Mouse (Mus musculus) midbrain, embryonic 15.5 days (tissue): Measurements from ENCODE around the gene Armh3. TPM values are rescaled to one million over a fixed set of nuclear protein-coding genes. Genes with fewer than 3 reads are reported as not detected.
"Not testable (repeated sequence)": the region's sequence is repeated elsewhere in the genome, so short reads cannot be mapped to it uniquely, and the experiment has no call there.

Experiments used
- ATAC-seq: fragments of 200-750 bp; cut with Nextera tagmentation; replicated peaks from 2 replicates; pipeline ENCODE4 v1.8.0; 2017; ENCODE audit warnings: moderate TSS enrichment
- H3K27ac ChIP-seq: fragments of 300-500 bp; sonication (generic); 2 replicates; pipeline ENCODE4 v1.5.1; 2015; ENCODE audit warnings: mild to moderate bottlenecking, inconsistent platforms
- H3K27me3 ChIP-seq: fragments of 300-500 bp; sonication (generic); replicated peaks from 2 replicates; pipeline ENCODE4 v1.6.1; 2015; ENCODE audit warnings: inconsistent platforms
- H3K36me3 ChIP-seq: fragments of 300-500 bp; sonication (generic); replicated peaks from 2 replicates; pipeline ENCODE4 v1.6.1; 2015; ENCODE audit warnings: inconsistent platforms
- H3K4me1 ChIP-seq: fragments of 300-500 bp; sonication (generic); 2 replicates; pipeline ENCODE4 v1.6.1; 2015; ENCODE audit warnings: inconsistent platforms
- H3K4me2 ChIP-seq: fragments of 300-500 bp; sonication (generic); 2 replicates; pipeline ENCODE4 v1.6.1; 2015; ENCODE audit warnings: inconsistent platforms, mild to moderate bottlenecking, moderate library complexity
- H3K4me3 ChIP-seq: fragments of 300-500 bp; sonication (generic); 2 replicates; pipeline ENCODE4 v1.5.1; 2015; ENCODE audit warnings: mild to moderate bottlenecking, inconsistent platforms
- H3K9ac ChIP-seq: fragments of 300-500 bp; sonication (generic); 2 replicates; pipeline ENCODE4 v1.6.1; 2015; ENCODE audit warnings: mild to moderate bottlenecking, inconsistent platforms
- H3K9me3 ChIP-seq: fragments of 300-500 bp; sonication (generic); 2 replicates; pipeline ENCODE4 v1.6.1; 2016; ENCODE audit warnings: inconsistent platforms
- WGBS: fragments of 180-500 bp; shearing (Covaris S2); methylation state at CpG from one replicate; pipeline ENCODE4 v1.1.7; 2015; ENCODE audit warnings: mixed read lengths; 5-methylcytosine and 5-hydroxymethylcytosine counted together
- polyA plus RNA-seq: library from polyadenylated mRNA; unstranded; fragments of >200 nt; fragmentation: Nextera tagmentation; extraction: Ambion mirVana; gene quantifications from 2 replicates; pipeline ENCODE4 v1.2.1, GENCODE M21; 2015

Armh3 gene
- polyA plus RNA-seq, 1 experiment from 2014 or later = 25.4 TPM

DNA sequence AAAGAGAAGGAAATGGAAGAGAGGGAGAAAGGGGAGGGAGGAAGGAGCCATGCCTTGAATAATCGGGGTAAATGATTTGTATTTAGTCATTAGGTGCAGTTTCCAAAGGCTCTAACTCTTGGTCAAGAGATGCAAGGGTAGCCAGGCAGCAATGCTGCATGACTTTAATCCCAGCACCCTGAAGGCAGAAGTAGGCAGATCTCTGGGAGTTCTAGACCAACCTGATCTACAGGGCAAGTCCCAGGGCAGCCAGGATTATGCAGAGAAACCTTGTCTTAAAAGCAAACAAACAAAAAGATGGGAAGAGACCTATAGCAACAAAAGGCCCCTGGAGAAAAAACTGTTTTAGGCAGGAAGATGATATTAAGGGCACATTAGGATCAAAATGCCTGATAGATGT, 1.1 kb upstream of the Armh3 start:
- Histone ChIP-seq H3K9me3 (no peaks in the 10 kb centered on the region), H3K27ac (no peak overlapping the region), H3K4me1 (peaks cover 26% of the 10 kb centered on the region), H3K4me3 (no peak overlapping the region), H3K27me3 (peaks cover 11% of the 10 kb centered on the region), H3K4me2 (peak overlapping the region; percentile 74; the same call in 1 of the 2 replicates), H3K9ac (0 out of 2 replicates have a peak overlapping the region, but pooled peaks have one; percentile 53), H3K36me3 (peaks cover 5% of the 10 kb centered on the region; the same call in 1 of the 2 replicates)
- 76% methylated on average over 1 of the region's 1 CpGs for WGBS
- ATAC-seq = no peak

DNA sequence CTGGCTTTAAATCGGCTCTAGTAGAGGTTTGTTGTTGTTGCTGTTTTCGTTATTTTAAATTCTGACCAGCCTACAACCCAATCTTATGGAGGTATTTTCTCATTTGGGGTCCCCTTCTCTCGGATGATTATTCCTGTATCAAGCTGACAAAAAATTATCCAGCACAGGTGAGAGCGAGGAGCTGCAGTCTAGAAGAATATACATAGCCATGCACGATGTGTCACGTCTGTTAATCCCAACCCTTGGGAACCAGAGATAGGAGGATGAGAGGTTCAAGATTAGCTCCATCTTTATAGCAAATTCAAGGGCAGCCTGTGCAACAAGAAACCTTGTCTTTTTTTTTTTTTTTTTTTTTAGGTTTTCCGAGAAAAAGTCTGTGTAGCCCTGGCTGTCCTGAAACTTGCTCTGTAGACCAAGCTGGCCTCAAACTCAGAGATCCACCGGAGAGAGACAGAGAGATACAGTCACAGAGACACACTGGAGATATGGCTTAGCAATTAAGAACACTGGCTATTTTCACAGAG, 468 bp upstream of the Armh3 start:
- H3K36me3 ChIP-seq = peaks cover 5% of the 10 kb centered on the region; the same call in 1 of the 2 replicates
- peak overlapping the region; percentile 53 for H3K9ac ChIP-seq
- ATAC-seq = peak; percentile 75
- peak overlapping the region; percentile 97 for H3K27ac ChIP-seq
- peak overlapping the region; percentile 88 for H3K4me3 ChIP-seq
- peaks cover 7% of the 10 kb centered on the region for H3K27me3 ChIP-seq
- H3K9me3 ChIP-seq = no peaks in the 10 kb centered on the region
- peak overlapping the region; percentile 74 for H3K4me2 ChIP-seq
- H3K4me1 ChIP-seq = peaks cover 22% of the 10 kb centered on the region
- WGBS = 12% methylated on average over 8 of the region's 8 CpGs

DNA sequence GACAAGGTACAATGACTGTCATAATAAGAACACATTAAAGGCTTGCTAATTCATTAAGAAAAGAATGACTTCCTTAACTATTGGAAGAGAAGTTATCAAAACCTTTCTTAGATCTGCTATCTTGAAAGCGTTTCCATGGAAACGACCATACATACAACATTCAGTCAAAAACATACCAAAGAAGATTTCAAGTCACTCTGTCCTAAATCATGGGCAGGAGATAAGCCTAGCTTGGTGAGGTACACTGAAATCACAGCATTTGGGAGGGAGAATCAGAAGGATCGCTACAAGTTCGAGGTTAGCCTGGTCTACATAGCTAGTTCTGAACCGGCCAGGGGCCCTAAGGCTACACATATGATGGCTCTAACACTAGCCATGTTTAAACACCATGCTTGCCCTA, 923 bp downstream of the Armh3 start:
- H3K27ac ChIP-seq = peak overlapping the region; percentile 97; the same call in 1 of the 2 replicates
- H3K4me3 ChIP-seq = peak overlapping the region; percentile 88
- peaks cover 15% of the 10 kb centered on the region for H3K4me1 ChIP-seq
- peak overlapping the region; percentile 74 for H3K4me2 ChIP-seq
- 69% methylated on average over 5 of the region's 5 CpGs for WGBS
- H3K9me3 ChIP-seq = no peaks in the 10 kb centered on the region
- H3K27me3 ChIP-seq = no peaks in the 10 kb centered on the region
- H3K9ac ChIP-seq = peak overlapping the region; percentile 91
- peaks cover 5% of the 10 kb centered on the region; the same call in 1 of the 2 replicates for H3K36me3 ChIP-seq
- ATAC-seq = peak; percentile 11; the same call in 1 of the 2 replicates

DNA sequence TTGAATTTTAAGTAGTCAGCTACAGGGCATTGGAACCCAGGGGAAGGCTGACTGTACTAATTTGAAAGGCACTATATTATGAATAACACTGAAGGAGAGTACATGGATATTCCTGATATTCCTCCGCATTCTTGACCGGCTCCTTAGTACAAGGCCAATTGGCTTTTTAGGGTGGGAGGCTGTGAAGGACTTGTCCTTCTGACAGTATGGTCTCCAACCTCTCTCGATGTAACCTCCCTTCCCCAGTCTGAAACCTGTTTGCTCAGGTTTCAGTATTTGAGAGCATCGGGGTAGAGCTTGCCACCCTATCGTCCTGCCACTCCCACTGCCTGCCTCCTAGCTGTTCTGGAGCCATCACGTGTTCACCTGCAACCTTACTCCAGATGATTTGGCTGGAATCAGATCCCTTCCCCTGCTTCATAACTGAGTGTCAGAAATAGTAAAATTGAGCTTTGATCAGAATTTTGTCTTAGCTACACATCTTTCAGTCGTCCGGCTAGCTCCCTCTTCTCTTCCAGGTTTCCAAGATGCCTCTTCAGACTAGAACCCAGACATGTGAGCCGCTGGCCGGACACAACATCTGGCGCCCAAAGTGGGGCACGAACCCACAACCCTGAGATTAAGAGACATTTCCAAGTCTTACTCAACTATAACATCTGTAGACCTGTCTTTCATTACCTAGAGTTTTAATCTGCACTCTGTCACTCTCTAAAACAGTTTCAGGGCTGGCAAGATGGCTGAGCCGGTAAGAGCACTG, 4.1 kb downstream of the Armh3 start:
- H3K9ac ChIP-seq = no peak overlapping the region
- no peak overlapping the region for H3K27ac ChIP-seq
- peaks cover 15% of the 10 kb centered on the region for H3K4me1 ChIP-seq
- H3K9me3 ChIP-seq = no peaks in the 10 kb centered on the region
- H3K4me3 ChIP-seq = no peak overlapping the region
- ATAC-seq = no peak
- H3K36me3 ChIP-seq = peaks cover 5% of the 10 kb centered on the region; the same call in 1 of the 2 replicates
- no peak overlapping the region for H3K4me2 ChIP-seq
- no peaks in the 10 kb centered on the region for H3K27me3 ChIP-seq
- 98% methylated on average over 13 of the region's 13 CpGs for WGBS

DNA sequence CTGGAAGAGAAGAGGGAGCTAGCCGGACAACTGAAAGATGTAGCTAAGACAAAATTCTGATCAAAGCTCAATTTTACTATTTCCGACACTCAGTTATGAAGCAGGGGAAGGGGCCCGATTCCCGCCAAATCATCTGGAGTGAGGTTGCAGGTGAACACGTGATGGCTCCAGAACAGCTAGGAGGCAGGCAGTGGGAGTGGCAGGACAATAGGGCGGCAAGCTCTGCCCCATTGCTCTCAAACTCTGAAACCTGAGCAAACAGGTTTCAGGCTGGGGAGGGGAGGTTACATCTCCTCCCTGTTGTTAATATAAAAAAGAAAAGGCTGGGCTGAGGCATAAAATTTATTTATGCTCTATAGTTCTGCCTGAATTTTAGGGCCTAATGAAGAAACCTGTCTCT, 4.8 kb downstream of the Armh3 start:
- H3K4me3 ChIP-seq, H3K4me2 ChIP-seq, H3K27ac ChIP-seq, H3K9ac ChIP-seq, ATAC-seq, H3K36me3 ChIP-seq, H3K27me3 ChIP-seq, H3K9me3 ChIP-seq: not testable (repeated sequence)
- H3K4me1 ChIP-seq = peaks cover 10% of the 10 kb centered on the region
- WGBS = 92% methylated on average over 6 of the region's 6 CpGs

DNA sequence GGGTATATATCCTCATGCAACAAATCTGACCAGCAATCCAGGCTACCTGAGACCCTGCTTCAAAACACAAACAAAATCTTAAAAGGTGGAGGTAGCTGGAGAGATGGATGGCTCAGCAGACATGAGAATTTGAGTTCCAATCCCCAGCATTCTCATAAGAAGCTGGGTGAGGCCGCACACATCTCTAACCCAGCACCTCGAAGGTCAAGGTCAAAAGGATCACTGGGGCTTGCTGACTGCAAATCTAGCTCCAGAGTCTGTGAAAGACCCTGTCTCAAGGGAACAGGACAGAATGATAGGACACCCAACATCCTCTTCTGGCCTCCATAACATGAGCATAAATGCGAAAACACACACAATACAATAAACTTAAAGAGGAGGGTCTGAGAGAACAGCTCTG, 7.1 kb downstream of the Armh3 start:
- no peak for ATAC-seq
- Histone ChIP-seq H3K4me1 (no peaks in the 10 kb centered on the region), H3K27ac (no peak overlapping the region), H3K9ac (no peak overlapping the region), H3K4me2 (no peak overlapping the region), H3K4me3 (no peak overlapping the region), H3K27me3 (no peaks in the 10 kb centered on the region), H3K9me3 (no peaks in the 10 kb centered on the region), H3K36me3 (peaks cover 5% of the 10 kb centered on the region; the same call in 1 of the 2 replicates)
- 93% methylated on average over 3 of the region's 3 CpGs for WGBS

DNA sequence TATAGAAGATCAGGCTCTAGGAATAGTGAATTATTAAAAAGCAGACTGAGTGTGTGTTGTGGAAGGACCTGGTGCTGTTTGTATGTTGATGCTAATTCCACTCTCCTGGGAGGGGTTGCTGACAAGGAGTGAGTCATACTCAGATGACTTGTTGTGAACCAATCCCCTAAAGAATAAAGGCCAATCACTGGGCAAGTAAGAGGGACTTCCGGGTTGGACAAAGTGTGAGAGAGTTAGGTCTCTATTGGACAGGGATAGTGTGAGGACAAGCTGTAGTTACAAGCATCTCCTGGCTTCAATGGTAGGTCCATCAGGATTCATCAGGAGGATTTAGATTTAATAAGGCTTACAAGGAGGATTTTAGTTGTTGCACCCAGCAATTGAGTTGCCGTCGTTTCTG, 10.1 kb downstream of the Armh3 start:
- WGBS = 95% methylated on average over 3 of the region's 3 CpGs
- no peaks in the 10 kb centered on the region for H3K9me3 ChIP-seq
- H3K27ac ChIP-seq = no peak overlapping the region

DNA sequence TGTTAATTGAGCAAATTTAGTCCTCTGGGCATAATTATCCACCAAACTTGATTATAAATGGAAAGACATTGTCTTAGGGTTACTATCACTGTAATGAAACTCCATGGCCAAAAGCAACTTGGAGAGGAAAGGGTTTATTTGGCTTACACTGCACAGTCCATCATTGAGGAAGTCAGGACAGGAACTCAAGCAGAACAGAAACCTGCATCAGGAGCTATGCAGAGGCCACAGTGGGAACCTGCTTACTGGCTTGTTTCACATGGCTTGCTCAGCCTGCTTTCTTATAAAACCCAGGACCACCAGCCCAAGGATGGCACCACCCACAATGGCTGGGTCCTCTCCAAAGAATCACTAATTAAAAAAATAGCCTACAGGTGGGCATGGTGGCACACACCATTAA, 13.9 kb downstream of the Armh3 start:
- H3K27me3 ChIP-seq = no peaks in the 10 kb centered on the region

More for the DNA sequence above, 10.1 kb downstream of the Armh3 start:
- Histone ChIP-seq H3K4me2 (no peak overlapping the region), H3K9ac (no peak overlapping the region), H3K4me1 (no peaks in the 10 kb centered on the region), H3K27me3 (no peaks in the 10 kb centered on the region), H3K4me3 (no peak overlapping the region), H3K36me3 (no peaks in the 10 kb centered on the region)
- no peak for ATAC-seq

DNA sequence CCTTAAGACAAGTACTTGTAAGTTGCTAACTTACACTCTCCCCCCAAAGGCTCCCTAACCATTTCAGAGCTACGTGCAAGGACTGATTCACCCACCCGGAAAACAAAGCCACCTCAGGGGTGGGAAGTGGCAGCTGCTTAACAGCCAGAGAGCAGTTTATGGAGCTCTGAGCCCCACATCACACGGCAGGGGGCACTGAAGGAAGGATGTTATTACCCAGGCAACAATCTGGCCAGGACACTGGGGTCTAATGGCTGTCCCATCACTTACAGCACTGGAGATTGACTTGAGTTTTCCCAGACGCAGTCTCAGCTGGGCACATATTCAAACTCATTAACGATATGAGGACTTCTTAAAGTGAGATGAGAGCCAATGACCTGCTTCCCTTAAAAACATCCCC, 37.5 kb downstream of the Armh3 start:
- H3K27ac ChIP-seq = no peak overlapping the region
- H3K9ac ChIP-seq = no peak overlapping the region

More for the DNA sequence above, 13.9 kb downstream of the Armh3 start:
- no peak overlapping the region for H3K9ac ChIP-seq
- no peak overlapping the region for H3K4me3 ChIP-seq
- no peak for ATAC-seq
- no peaks in the 10 kb centered on the region for H3K9me3 ChIP-seq
- no peaks in the 10 kb centered on the region for H3K36me3 ChIP-seq
- H3K4me1 ChIP-seq = no peaks in the 10 kb centered on the region
- H3K27ac ChIP-seq = no peak overlapping the region
- H3K4me2 ChIP-seq = no peak overlapping the region

DNA sequence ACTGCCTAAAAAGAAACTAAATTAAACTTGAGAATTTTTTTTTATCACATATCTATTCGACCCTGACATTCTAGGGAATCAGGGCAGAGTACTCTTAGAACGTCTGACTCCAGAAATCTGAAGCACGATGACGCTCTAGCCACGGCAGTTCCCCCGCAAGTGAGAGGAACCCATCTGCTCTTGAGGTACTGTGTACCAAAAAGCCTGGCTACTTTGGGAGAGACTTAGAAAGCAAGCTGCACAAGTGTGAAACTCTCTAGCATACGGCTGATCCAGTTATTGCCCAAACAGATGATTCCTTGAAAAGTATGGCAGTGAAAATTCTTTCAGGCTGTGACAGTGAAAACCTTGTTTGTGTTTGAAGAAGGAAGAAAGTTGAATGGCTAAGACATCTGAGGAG, 41.6 kb downstream of the Armh3 start:
- Histone ChIP-seq H3K4me3 (no peak overlapping the region), H3K9ac (no peak overlapping the region), H3K4me1 (no peaks in the 10 kb centered on the region), H3K36me3 (peaks cover 16% of the 10 kb centered on the region; the same call in 1 of the 2 replicates), H3K27me3 (no peaks in the 10 kb centered on the region), H3K9me3 (no peaks in the 10 kb centered on the region), H3K27ac (no peak overlapping the region), H3K4me2 (no peak overlapping the region)
- WGBS = 95% methylated on average over 7 of the region's 7 CpGs
- no peak for ATAC-seq

More for the DNA sequence above, 37.5 kb downstream of the Armh3 start:
- Histone ChIP-seq H3K4me3 (no peak overlapping the region), H3K4me1 (no peaks in the 10 kb centered on the region), H3K27me3 (no peaks in the 10 kb centered on the region), H3K4me2 (no peak overlapping the region), H3K36me3 (peaks cover 17% of the 10 kb centered on the region; the same call in 1 of the 2 replicates), H3K9me3 (no peaks in the 10 kb centered on the region)
- ATAC-seq = no peak
- 33% methylated on average over 5 of the region's 5 CpGs for WGBS

DNA sequence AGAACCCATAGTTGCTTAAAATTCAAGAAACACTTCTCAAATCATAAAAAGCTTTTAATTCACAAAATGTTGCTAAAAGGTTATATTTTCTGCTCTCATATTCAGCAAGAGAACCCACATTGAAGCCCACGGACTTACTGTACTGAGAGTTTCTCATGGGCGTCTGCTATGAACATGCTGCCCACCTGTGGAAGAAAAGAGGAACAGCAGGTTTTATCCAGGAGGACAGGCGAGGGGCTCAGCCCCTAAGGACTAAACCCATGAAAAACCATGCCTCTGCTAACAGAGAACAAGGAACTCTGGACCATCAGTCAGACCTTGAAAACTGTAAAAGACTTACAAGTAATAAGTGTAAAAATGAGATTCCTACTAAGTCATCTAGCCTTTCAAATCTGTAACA, 45.0 kb downstream of the Armh3 start:
- no peak for ATAC-seq
- H3K36me3 ChIP-seq = peaks cover 7% of the 10 kb centered on the region; the same call in 1 of the 2 replicates
- no peak overlapping the region for H3K27ac ChIP-seq

DNA sequence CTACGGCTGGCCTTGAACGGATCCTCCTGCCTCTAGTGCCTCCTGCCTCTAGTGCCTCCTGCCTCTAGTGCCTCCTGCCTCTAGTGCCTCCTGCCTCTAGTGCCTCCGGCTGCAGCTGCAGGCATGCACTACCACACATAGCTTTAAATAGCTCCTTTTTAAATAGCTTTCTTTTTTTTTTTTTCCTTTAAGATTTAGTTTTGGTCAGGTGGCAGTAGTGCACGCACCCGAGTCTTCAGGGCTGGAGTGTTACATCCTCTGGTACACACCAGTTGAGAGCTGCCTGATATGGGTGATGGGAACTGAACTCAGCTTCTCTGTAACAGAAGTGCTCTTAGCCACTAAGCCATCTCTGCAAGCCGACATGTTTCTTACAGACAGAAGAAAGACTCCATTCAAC, 49.1 kb downstream of the Armh3 start:
- no peak overlapping the region for H3K27ac ChIP-seq
- no peak overlapping the region for H3K4me3 ChIP-seq
- H3K4me1 ChIP-seq = no peaks in the 10 kb centered on the region
- no peak overlapping the region for H3K4me2 ChIP-seq
- H3K9ac ChIP-seq = no peak overlapping the region
- no peaks in the 10 kb centered on the region for H3K27me3 ChIP-seq
- H3K36me3 ChIP-seq = peaks cover 11% of the 10 kb centered on the region; the same call in 1 of the 2 replicates
- no peak for ATAC-seq
- WGBS = 88% methylated on average over 6 of the region's 6 CpGs
- H3K9me3 ChIP-seq = no peaks in the 10 kb centered on the region

More for the DNA sequence above, 45.0 kb downstream of the Armh3 start:
- no peak overlapping the region for H3K4me2 ChIP-seq
- no peaks in the 10 kb centered on the region for H3K9me3 ChIP-seq
- H3K9ac ChIP-seq = no peak overlapping the region
- 4% methylated on average over 3 of the region's 3 CpGs for WGBS
- H3K4me3 ChIP-seq = no peak overlapping the region
- H3K27me3 ChIP-seq = no peaks in the 10 kb centered on the region
- H3K4me1 ChIP-seq = no peaks in the 10 kb centered on the region
